Mouse (Mus musculus) B cell, adult 62 days (primary cell): ENCODE results near the gene Actl6a. TPM values are rescaled to one million over a fixed set of nuclear protein-coding genes. Genes with fewer than 3 reads are reported as not detected.

Experiments
- total RNA-seq: library from RNA; stranded (reverse); gene quantifications from 4 replicates; pipeline ENCODE4 v1.2.4, GENCODE M21; 2023

Gene Actl6a
- 54.7 to 71.5 TPM (median 65.0 TPM) in 4 replicates for total RNA-seq

GRCm38 (mm10) chr3:32705647-32706348 lies at the start of gene Actl6a:
Gene Actl6a, plus strand, starts transcription at chr3:32706298.

GRCm38 (mm10) chr3:32736244-32737171 lies 30.4 kb downstream of the Actl6a start, which contains the start of gene Ndufb5:
Gene Ndufb5, plus strand, starts transcription at chr3:32736990.

GRCm38 (mm10) chr3:32737172-32737655 lies 31.1 kb downstream of the Actl6a start, which contains the start of gene Mrpl47:
Gene Mrpl47, minus strand, starts transcription at chr3:32737605.

Other genes starting within 250 kb of the Actl6a start
- 0.31 to 1.4 TPM (median 0.69 TPM) in 3 of 4 replicates, not detected in the other for gene Kcnmb3, start 214.1 kb upstream of the Actl6a start, total RNA-seq
- 45.7 to 50.7 TPM (median 49.2 TPM) in 4 replicates for gene Zfp639, start 196.0 kb upstream of the Actl6a start, total RNA-seq
- 30.4 to 36.7 TPM (median 32.8 TPM) in 4 replicates for gene Mfn1, start 176.8 kb upstream of the Actl6a start, total RNA-seq
- gene Gnb4, start 89.7 kb upstream of the Actl6a start, total RNA-seq: 23.5 to 30.0 TPM (median 26.9 TPM) in 4 replicates
- 68.2 to 74.3 TPM (median 69.7 TPM) in 4 replicates for gene Ndufb5, start 30.7 kb downstream of the Actl6a start, total RNA-seq
- 6.4 to 9.6 TPM (median 8.3 TPM) in 4 replicates for gene Mrpl47, start 31.3 kb downstream of the Actl6a start, total RNA-seq
- not detected in 4 replicates for gene Usp13, start 111.2 kb downstream of the Actl6a start, total RNA-seq